Mouse (Mus musculus) liver, embryonic 15.5 days (tissue): ENCODE results near the gene Slc6a9. TPM values are rescaled to one million over a fixed set of nuclear protein-coding genes. Genes with fewer than 3 reads are reported as not detected.
A peak's percentile ranks its signal among the peaks of the same experiment; 100 is the strongest.

Experiments used
- ATAC-seq: fragments of 200-750 bp; cut with Nextera tagmentation; 2 replicates; pipeline ENCODE4 v1.8.0; 2017; ENCODE audit warnings: moderate number of reproducible peaks, mild to moderate bottlenecking, moderate library complexity; ENCODE audit not compliant: insufficient read depth
- H3K27ac ChIP-seq: fragments of 300-500 bp; sonication (generic); replicated peaks from 2 replicates; pipeline ENCODE4 v1.5.1; 2015; ENCODE audit warnings: mild to moderate bottlenecking, inconsistent platforms
- H3K27me3 ChIP-seq: fragments of 300-500 bp; sonication (generic); 2 replicates; pipeline ENCODE4 v1.6.1; 2015; ENCODE audit warnings: mild to moderate bottlenecking, inconsistent platforms
- H3K36me3 ChIP-seq: fragments of 300-500 bp; sonication (generic); replicated peaks from 2 replicates; pipeline ENCODE4 v1.6.1; 2015; ENCODE audit warnings: moderate library complexity, mild to moderate bottlenecking, inconsistent platforms
- H3K4me1 ChIP-seq: fragments of 300-500 bp; sonication (generic); replicated peaks from 2 replicates; pipeline ENCODE4 v1.6.1; 2015; ENCODE audit warnings: inconsistent platforms
- H3K4me2 ChIP-seq: fragments of 300-500 bp; sonication (generic); 2 replicates; pipeline ENCODE4 v1.6.1; 2015; ENCODE audit warnings: moderate library complexity, mild to moderate bottlenecking, inconsistent platforms
- H3K4me3 ChIP-seq: fragments of 300-500 bp; sonication (generic); replicated peaks from 2 replicates; pipeline ENCODE4 v1.5.1; 2015; ENCODE audit warnings: mild to moderate bottlenecking, inconsistent platforms
- H3K9ac ChIP-seq: fragments of 300-500 bp; sonication (generic); 2 replicates; pipeline ENCODE4 v1.6.1; 2015; ENCODE audit warnings: moderate library complexity, mild to moderate bottlenecking, inconsistent platforms
- H3K9me3 ChIP-seq: fragments of 300-500 bp; sonication (generic); replicated peaks from 2 replicates; pipeline ENCODE4 v1.6.1; 2016; ENCODE audit warnings: inconsistent platforms
- WGBS: fragments of 180-500 bp; shearing (Covaris S2); methylation state at CpG from one replicate; pipeline ENCODE4 v1.1.7; 2015; ENCODE audit warnings: mixed read lengths; ENCODE audit not compliant: insufficient replicate concordance; 5-methylcytosine and 5-hydroxymethylcytosine counted together
- polyA plus RNA-seq: library from polyadenylated mRNA; unstranded; fragments of >200 nt; fragmentation: Nextera tagmentation; extraction: Ambion mirVana; gene quantifications from 2 replicates; pipeline ENCODE4 v1.2.1, GENCODE M21; 2015

The Slc6a9 gene
- polyA plus RNA-seq, 1 experiment from 2014 or later = 56.1 TPM

DNA sequence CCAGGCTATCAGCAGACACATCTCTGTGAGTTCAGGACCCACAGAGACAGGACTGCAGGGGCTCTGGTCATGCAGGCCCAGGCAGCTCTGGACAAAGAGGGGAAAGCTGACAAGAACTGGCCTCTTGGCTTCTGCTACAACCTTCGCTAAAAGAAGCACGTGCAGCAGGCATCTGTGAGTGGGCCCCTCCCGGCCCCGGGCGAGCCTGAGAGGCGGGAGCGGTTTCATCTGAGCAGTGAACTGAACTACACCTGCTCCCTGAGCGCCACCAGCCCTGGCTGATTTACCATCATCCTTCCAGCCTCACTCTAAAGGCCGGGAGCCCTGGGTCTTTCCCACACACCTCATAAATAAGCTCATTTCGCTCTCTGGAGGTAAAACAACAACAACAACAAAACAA lies 44.0 kb downstream of the Slc6a9 start:
- Histone ChIP-seq H3K4me1 (peaks cover 8% of the 10 kb centered on the region), H3K27me3 (peaks cover 44% of the 10 kb centered on the region), H3K9ac (no peak overlapping the region), H3K4me3 (no peak overlapping the region), H3K9me3 (no peaks in the 10 kb centered on the region), H3K36me3 (no peaks in the 10 kb centered on the region), H3K4me2 (no peak overlapping the region), H3K27ac (no peak overlapping the region)
- WGBS = 67% methylated on average over 10 of the region's 10 CpGs
- no peak for ATAC-seq

- H3K4me1 ChIP-seq = peaks cover 12% of the 10 kb centered on the region
- no peak overlapping the region for H3K9ac ChIP-seq
- no peaks in the 10 kb centered on the region for H3K9me3 ChIP-seq
- ATAC-seq = no peak
- peaks cover under 1% of the 10 kb centered on the region; the same call in 1 of the 2 replicates for H3K36me3 ChIP-seq
- 44% methylated on average over 5 of the region's 5 CpGs for WGBS
- no peak overlapping the region for H3K4me3 ChIP-seq
- no peak overlapping the region for H3K4me2 ChIP-seq
- H3K27ac ChIP-seq = no peak overlapping the region
- peaks cover 48% of the 10 kb centered on the region for H3K27me3 ChIP-seq
Observed at GRCm38 (mm10) chr4:117878703-117879102, 44.4 kb downstream of the Slc6a9 start.

DNA sequence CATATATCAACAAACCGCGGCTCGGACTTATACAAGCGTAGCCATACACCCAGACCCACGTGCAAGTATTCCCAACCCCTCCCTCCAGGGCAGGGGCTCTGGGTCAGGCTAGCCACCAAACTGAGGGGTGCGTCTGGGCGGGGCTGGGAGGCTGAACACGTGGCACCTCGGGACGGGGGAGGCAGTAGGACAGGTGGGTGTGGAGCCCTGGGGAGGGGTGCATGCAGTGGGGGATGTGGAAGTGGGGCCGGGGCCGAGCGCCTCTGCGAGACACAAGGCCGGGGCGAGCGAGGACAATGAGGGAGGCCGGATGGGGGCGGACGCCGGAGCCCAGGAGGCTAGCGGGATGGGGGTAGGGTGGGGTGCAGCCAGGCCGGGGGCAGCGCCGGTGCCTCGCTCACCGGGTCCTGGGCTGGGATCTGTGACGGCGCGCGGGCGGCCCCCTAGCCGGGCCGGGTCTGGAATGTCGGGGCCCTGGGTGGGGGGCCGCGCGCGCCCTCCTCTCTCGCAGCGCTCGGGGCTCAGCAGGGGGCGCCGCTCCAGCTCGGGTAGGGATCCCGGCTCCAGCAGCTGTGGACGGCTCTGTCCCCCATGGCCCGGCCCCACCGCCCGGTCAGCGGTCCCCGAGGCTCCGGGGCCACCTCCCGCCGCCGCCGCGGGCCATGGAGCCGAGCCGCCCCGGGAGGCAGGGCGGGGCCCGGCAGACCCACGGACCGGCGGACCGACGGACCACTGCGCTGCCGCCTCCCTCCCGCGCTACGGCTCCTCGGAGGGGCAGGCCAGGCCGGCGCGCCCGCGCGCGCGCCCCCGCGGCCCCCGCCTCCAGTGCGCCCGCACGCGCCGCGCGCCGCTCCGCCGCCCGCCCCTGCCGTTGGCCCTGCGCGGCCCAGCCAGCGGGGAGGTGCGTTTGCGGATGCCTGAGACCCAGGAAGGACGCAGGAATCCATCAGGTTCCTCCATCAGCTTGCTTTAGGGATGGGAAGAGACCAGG lies 48.7 kb downstream of the Slc6a9 start, which contains the start of gene B4galt2:
TSS of gene B4galt2 (minus strand) at position 787 of the 991 bp plus-strand sequence.
- Histone ChIP-seq H3K27ac (no peak within 1 kb of the TSS), H3K4me1 (peaks cover 48% of the 10 kb centered on the region), H3K36me3 (peaks cover 26% of the 10 kb centered on the region), H3K27me3 (peaks cover 54% of the 10 kb centered on the region), H3K4me3 (peak within 1 kb of the TSS; percentile 60), H3K9ac (peak within 1 kb of the TSS; percentile 40; the same call in 1 of the 2 replicates), H3K9me3 (no peaks in the 10 kb centered on the region), H3K4me2 (peak within 1 kb of the TSS; percentile 80)
- 1% methylated on average over 101 of the region's 103 CpGs for WGBS
- no peak for ATAC-seq

DNA sequence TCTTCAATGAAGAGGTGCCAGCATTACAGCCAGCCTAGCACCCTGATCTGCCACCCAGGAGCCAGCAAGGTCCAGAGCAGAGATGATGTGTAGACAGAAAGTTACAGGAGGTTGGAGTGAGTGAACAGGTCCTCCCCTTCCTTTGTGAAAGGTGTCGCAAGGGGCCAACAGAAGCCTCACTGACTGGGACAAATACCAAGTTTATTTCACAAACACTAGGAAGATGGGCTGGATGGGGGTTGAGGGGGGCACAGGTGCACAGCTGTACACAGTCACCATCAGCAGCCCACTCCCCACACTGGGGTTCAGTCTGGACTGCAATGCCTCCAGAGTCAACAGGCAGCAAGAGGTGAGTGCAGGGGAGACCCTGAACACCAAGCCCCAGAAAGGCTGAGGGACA lies 49.8 kb downstream of the Slc6a9 start:
- 92% methylated on average over 1 of the region's 1 CpGs for WGBS
- H3K27ac ChIP-seq = no peak overlapping the region
- no peak for ATAC-seq

DNA sequence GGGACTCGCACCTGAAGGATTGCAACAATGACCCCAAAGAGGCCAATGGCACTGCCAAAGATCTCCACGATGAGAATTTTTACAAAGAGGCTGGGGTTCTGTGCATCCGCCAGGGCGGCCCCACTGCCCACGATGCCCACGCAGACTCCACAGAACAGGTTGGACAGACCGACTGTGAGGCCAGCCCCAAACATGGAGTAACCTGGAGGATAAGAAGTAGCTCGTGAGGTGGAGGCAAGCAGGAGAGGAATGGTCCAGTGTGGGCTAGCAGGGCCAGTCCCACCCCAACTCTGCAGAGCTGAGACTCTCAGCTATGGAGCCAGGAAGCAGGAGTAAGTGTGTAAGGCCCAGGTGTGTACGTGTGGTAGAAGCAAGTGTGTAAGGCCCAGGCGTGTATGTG lies 50.8 kb downstream of the Slc6a9 start:
- H3K4me1 ChIP-seq = peaks cover 53% of the 10 kb centered on the region
- peaks cover 36% of the 10 kb centered on the region for H3K36me3 ChIP-seq
- no peak overlapping the region for H3K4me3 ChIP-seq
- H3K27me3 ChIP-seq = peaks cover 47% of the 10 kb centered on the region
- ATAC-seq = no peak
- H3K9ac ChIP-seq = no peak overlapping the region
- no peak overlapping the region for H3K4me2 ChIP-seq
- no peak overlapping the region for H3K27ac ChIP-seq
- no peaks in the 10 kb centered on the region for H3K9me3 ChIP-seq
- WGBS = 89% methylated on average over 10 of the region's 10 CpGs

More for the DNA sequence above, 49.8 kb downstream of the Slc6a9 start:
- Histone ChIP-seq H3K4me1 (peaks cover 50% of the 10 kb centered on the region), H3K36me3 (peaks cover 28% of the 10 kb centered on the region), H3K4me3 (no peak overlapping the region), H3K9ac (no peak overlapping the region), H3K4me2 (peak overlapping the region; percentile 80), H3K27me3 (peaks cover 54% of the 10 kb centered on the region), H3K9me3 (no peaks in the 10 kb centered on the region)

DNA sequence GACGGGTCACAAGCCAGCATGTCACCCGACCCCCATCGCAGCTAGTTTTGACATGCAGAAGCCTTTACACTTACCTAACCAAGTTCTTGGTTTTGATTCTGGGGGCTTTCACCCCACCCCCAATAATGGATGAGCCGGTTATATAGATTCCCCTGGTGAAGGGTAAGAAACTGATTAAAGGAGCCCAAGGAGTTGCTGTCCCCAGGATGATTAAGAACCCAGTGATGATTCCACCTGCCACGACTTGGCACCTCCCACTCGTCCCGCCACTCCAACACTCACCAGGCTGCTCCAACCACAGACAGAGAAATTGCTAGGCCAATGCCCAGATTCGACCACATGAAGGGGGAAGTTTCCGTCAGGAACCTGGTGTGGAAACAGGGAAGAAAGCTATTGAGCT lies 51.7 kb downstream of the Slc6a9 start:
- Histone ChIP-seq H3K4me1 (peaks cover 61% of the 10 kb centered on the region), H3K27ac (peak overlapping the region; percentile 91), H3K36me3 (peaks cover 36% of the 10 kb centered on the region), H3K9me3 (no peaks in the 10 kb centered on the region), H3K4me2 (peak overlapping the region; percentile 91), H3K27me3 (peaks cover 38% of the 10 kb centered on the region), H3K9ac (peak overlapping the region; percentile 94), H3K4me3 (peak overlapping the region; percentile 86)
- no peak for ATAC-seq
- 67% methylated on average over 9 of the region's 9 CpGs for WGBS

DNA sequence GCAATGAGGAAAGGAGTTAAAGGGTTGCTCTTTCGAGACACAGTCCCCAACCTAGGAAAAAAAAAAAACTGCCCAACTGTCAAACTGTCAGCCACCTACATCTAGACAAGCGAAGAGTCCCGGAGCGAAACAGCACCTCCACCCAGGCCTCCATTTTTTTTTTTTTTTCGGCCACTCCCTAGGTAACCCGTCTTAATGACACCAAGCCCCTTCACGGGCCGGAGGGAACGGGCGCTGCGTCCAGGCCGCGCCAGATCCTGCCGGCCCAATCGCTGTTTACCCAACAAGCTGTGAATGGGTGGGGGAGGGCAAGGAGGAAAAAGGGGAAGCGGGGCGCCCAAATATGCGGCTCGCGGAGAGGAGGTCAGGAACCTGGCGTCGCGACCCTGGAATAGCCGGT lies 52.3 kb downstream of the Slc6a9 start:
- Histone ChIP-seq H3K4me2 (peak overlapping the region; percentile 91), H3K27me3 (peaks cover 31% of the 10 kb centered on the region), H3K27ac (peak overlapping the region; percentile 91), H3K4me1 (peaks cover 67% of the 10 kb centered on the region), H3K36me3 (peaks cover 36% of the 10 kb centered on the region), H3K9me3 (no peaks in the 10 kb centered on the region), H3K4me3 (peak overlapping the region; percentile 86), H3K9ac (peak overlapping the region; percentile 94)
- peak; percentile 63 for ATAC-seq
- under 1% methylated on average over 24 of the region's 24 CpGs for WGBS

- peaks cover 26% of the 10 kb centered on the region for H3K27me3 ChIP-seq
- WGBS = under 1% methylated on average over 37 of the region's 37 CpGs
- peak; percentile 90 for ATAC-seq
- peaks cover 36% of the 10 kb centered on the region for H3K36me3 ChIP-seq
- H3K4me3 ChIP-seq = peak within 1 kb of the TSS; percentile 86
- peak within 1 kb of the TSS; percentile 91 for H3K4me2 ChIP-seq
- H3K27ac ChIP-seq = peak within 1 kb of the TSS; percentile 91
- H3K4me1 ChIP-seq = peaks cover 70% of the 10 kb centered on the region
- no peaks in the 10 kb centered on the region for H3K9me3 ChIP-seq
- peak within 1 kb of the TSS; percentile 94 for H3K9ac ChIP-seq
Observed at GRCm38 (mm10) chr4:117887133-117887532, 52.8 kb downstream of the Slc6a9 start, which contains the start of gene Atp6v0b. TSS of gene Atp6v0b (minus strand) at chr4:117887333.

DNA sequence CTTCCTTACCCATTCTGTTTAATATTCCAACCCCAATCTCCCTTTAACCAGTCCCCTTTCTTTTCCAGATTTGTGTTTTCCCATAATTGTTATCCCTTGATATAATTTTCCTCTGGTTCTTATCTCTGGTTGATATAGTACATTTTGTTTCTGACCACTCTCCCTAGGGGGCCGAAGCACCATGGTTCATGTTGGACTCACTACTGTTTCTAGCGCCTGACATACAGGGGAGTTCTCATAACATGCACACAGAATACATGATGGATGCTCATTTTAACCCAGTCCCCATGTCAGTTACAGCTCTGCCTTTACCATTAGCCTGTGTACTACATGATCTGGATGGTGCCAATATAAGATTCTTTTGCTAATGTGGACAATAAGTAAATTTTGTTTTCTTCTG lies 53.6 kb downstream of the Slc6a9 start:
- H3K4me1 ChIP-seq = peaks cover 67% of the 10 kb centered on the region
- H3K4me2 ChIP-seq = peak overlapping the region; percentile 91
- peaks cover 19% of the 10 kb centered on the region for H3K27me3 ChIP-seq
- H3K9ac ChIP-seq = no peak overlapping the region
- WGBS = 67% methylated on average over 2 of the region's 2 CpGs
- no peak overlapping the region for H3K27ac ChIP-seq
- no peak for ATAC-seq
- H3K36me3 ChIP-seq = peaks cover 36% of the 10 kb centered on the region
- H3K9me3 ChIP-seq = no peaks in the 10 kb centered on the region
- peak overlapping the region; percentile 86 for H3K4me3 ChIP-seq

GRCm38 (mm10) chr4:117889471-117889870 lies 55.2 kb downstream of the Slc6a9 start:
- H3K4me3 ChIP-seq = no peak overlapping the region

DNA sequence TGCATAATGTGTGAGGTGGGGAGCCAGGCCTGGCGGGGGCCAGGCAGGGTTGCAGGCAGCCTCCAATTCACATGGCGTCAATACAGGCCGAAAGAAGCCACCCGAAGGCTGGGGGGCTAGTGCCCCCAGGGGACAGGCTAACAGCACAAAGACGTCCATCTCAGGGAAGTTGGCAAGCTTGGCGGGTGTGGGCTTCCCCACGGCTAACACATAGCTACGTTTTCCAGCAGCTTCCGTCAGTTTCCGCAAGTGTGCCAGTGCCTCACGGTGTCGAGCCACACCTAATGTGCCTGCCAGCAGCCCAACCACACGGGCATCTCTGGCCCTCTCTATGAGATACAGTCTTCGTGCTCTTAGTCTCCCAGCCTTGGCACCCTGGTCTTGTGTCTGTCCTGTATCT lies 55.7 kb downstream of the Slc6a9 start:
- ATAC-seq = no peak
- Histone ChIP-seq H3K27me3 (no peaks in the 10 kb centered on the region), H3K9me3 (no peaks in the 10 kb centered on the region), H3K4me3 (no peak overlapping the region), H3K4me1 (peaks cover 47% of the 10 kb centered on the region), H3K36me3 (peaks cover 34% of the 10 kb centered on the region), H3K4me2 (no peak overlapping the region), H3K27ac (no peak overlapping the region), H3K9ac (no peak overlapping the region)
- WGBS = 78% methylated on average over 14 of the region's 14 CpGs

More at GRCm38 (mm10) chr4:117889471-117889870, 55.2 kb downstream of the Slc6a9 start:
- peaks cover 52% of the 10 kb centered on the region for H3K4me1 ChIP-seq
- no peaks in the 10 kb centered on the region for H3K9me3 ChIP-seq
- 80% methylated on average over 15 of the region's 15 CpGs for WGBS
- H3K27ac ChIP-seq = no peak overlapping the region
- peaks cover 37% of the 10 kb centered on the region for H3K36me3 ChIP-seq
- H3K9ac ChIP-seq = no peak overlapping the region
- no peak overlapping the region for H3K4me2 ChIP-seq
- ATAC-seq = no peak
- peaks cover 3% of the 10 kb centered on the region; the same call in 1 of the 2 replicates for H3K27me3 ChIP-seq
